Mouse (Mus musculus): ENCODE results near the gene Sfxn5.

Gene Sfxn5

GRCm38 (mm10) chr6:85191751-85192440, 141.3 kb downstream of the Sfxn5 start:
- ATAC-seq (ENCODE audit: low TSS enrichment), result no peak

GRCm38 (mm10) chr6:85190671-85191070, 142.6 kb downstream of the Sfxn5 start:
- ATAC-seq (ENCODE audit: low TSS enrichment), result no peak

GRCm38 (mm10) chr6:85189911-85190591, 143.2 kb downstream of the Sfxn5 start:
- no peak for ATAC-seq (ENCODE audit: low TSS enrichment)

GRCm38 (mm10) chr6:85189361-85189760, 143.9 kb downstream of the Sfxn5 start:
- no peak for ATAC-seq (ENCODE audit: low TSS enrichment)

- no peak for ATAC-seq (ENCODE audit: low TSS enrichment)
Observed at GRCm38 (mm10) chr6:85188256-85189110, 144.7 kb downstream of the Sfxn5 start.

GRCm38 (mm10) chr6:85187340-85188211, 145.6 kb downstream of the Sfxn5 start, which contains the start of gene Emx1:
Emx1 (plus strand) TSS chr6:85187438.
- peak; percentile 53 for ATAC-seq (ENCODE audit: low TSS enrichment)

- no peak for ATAC-seq (ENCODE audit: low TSS enrichment)
Observed at GRCm38 (mm10) chr6:85186744-85187059, 146.5 kb downstream of the Sfxn5 start.

- ATAC-seq (ENCODE audit: low TSS enrichment), result no peak
Observed at GRCm38 (mm10) chr6:85186033-85186743, 147.0 kb downstream of the Sfxn5 start.

GRCm38 (mm10) chr6:85183951-85184350, 149.3 kb downstream of the Sfxn5 start:
- no peak for ATAC-seq (ENCODE audit: low TSS enrichment)

GRCm38 (mm10) chr6:85180036-85180435, 153.2 kb downstream of the Sfxn5 start:
- ATAC-seq (ENCODE audit: low TSS enrichment), result no peak

GRCm38 (mm10) chr6:85179569-85179968, 153.7 kb downstream of the Sfxn5 start:
- ATAC-seq (ENCODE audit: low TSS enrichment), result no peak

GRCm38 (mm10) chr6:85165440-85165921, 167.7 kb downstream of the Sfxn5 start:
- ATAC-seq (ENCODE audit: low TSS enrichment), result no peak
